7 mouse cellular contexts compared by ENCODE assay signal in genomic region chr14:79768996-79769395, GRCm38 (mm10). TPM values are rescaled to one million over a fixed set of nuclear protein-coding genes. Genes with fewer than 3 reads are reported as not detected.
A peak's percentile ranks its signal among the peaks of the same experiment; 100 is the strongest.
DNase-seq lines count a peak whose midpoint lies in the region; ATAC-seq and TF ChIP-seq lines count a peak whose summit lies in the region.

No protein-coding gene starts in this region.

- WGBS in lung, embryonic 14.5 days = 5% methylated on average over 30 of the region's 30 CpGs
- 5% methylated on average over 30 of the region's 30 CpGs for WGBS in forebrain, postnatal 0 days
- 7% methylated on average over 30 of the region's 30 CpGs for WGBS in stomach, embryonic 14.5 days

- DNase-seq in lung, embryonic 14.5 days = peak; percentile 27
- DNase-seq in lung, adult 18-20 months = no peak
- DNase-seq in forebrain, postnatal 0 days = peak; percentile 71
- DNase-seq in layer of hippocampus, postnatal 14 days (ENCODE audit: low spot score in 2 of 2) = peak; percentile 58 to 59
- no peak for DNase-seq in gastrocnemius, adult 8-10 months (ENCODE audit: low spot score in 2 of 2)

- TF ChIP-seq CTCF in lung, embryonic 14.5 days (IDR thresholded peaks at IDR 0.05; ENCODE audit: low read depth) = peak; percentile 32
- 0 out of 2 replicates have a peak, but pooled peaks have one; percentile 1 for TF ChIP-seq CTCF in cortical plate, adult 2 months (IDR thresholded peaks at IDR 0.05; ENCODE audit: extremely low read depth, insufficient read depth, low read length)
- TF ChIP-seq CTCF in forebrain, postnatal 0 days (IDR thresholded peaks at IDR 0.05; ENCODE audit: low read depth) = peak; percentile 62

- H3K9me3 ChIP-seq in lung, embryonic 14.5 days (ENCODE audit: low read depth, low read length) = no peaks in the 10 kb centered on the region
- H3K9me3 ChIP-seq in forebrain, postnatal 0 days (ENCODE audit: low read length) = no peaks in the 10 kb centered on the region
- no peaks in the 10 kb centered on the region for H3K9me3 ChIP-seq in stomach, embryonic 14.5 days (ENCODE audit: control insufficient read depth, low read depth, low read length)

- H3K4me3 ChIP-seq in lung, embryonic 14.5 days (ENCODE audit: low read depth, low read length) = peak overlapping the region; percentile 35; the same call in 1 of the 2 replicates
- H3K4me3 ChIP-seq in cortical plate, adult 2 months (ENCODE audit: insufficient read depth, low read length) = peak overlapping the region; percentile 49
- H3K4me3 ChIP-seq in forebrain, postnatal 0 days (ENCODE audit: low read depth, low read length) = peak overlapping the region; percentile 62
- peak overlapping the region; percentile 30 for H3K4me3 ChIP-seq in stomach, embryonic 14.5 days (ENCODE audit: low read depth, low read length)

- H3K9ac ChIP-seq in lung, embryonic 14.5 days = no peak overlapping the region
- H3K9ac ChIP-seq in forebrain, postnatal 0 days = peak overlapping the region; percentile 65
- H3K9ac ChIP-seq in stomach, embryonic 14.5 days (replicated peaks; ENCODE audit: low read depth, low read length) = no peak overlapping the region

- no peak for TF ChIP-seq POLR2A in cortical plate, adult 2 months (IDR thresholded peaks at IDR 0.05; ENCODE audit: extremely low read depth, insufficient read depth, low read length)

- H3K27ac ChIP-seq in lung, embryonic 14.5 days (ENCODE audit: low read depth) = no peak overlapping the region
- no peak overlapping the region for H3K27ac ChIP-seq in cortical plate, adult 2 months (ENCODE audit: insufficient read depth, low read length)
- H3K27ac ChIP-seq in forebrain, postnatal 0 days (ENCODE audit: low read depth, low read length) = peak overlapping the region; percentile 94
- H3K27ac ChIP-seq in stomach, embryonic 14.5 days (ENCODE audit: low read length) = no peak overlapping the region

- no peaks in the 10 kb centered on the region for H3K36me3 ChIP-seq in lung, embryonic 14.5 days (ENCODE audit: insufficient read depth)
- 0 out of 2 replicates have a peak, but pooled peaks cover 4% of the 10 kb centered on the region for H3K36me3 ChIP-seq in forebrain, postnatal 0 days (ENCODE audit: insufficient read depth)
- H3K36me3 ChIP-seq in stomach, embryonic 14.5 days (ENCODE audit: control insufficient read depth, insufficient read depth, low read length) = no peaks in the 10 kb centered on the region

- peaks cover 70% of the 10 kb centered on the region for H3K27me3 ChIP-seq in lung, embryonic 14.5 days (ENCODE audit: insufficient read depth, low read length)
- no peaks in the 10 kb centered on the region; the same call in 1 of the 2 replicates for H3K27me3 ChIP-seq in forebrain, postnatal 0 days (ENCODE audit: insufficient read depth, low read length)
- H3K27me3 ChIP-seq in stomach, embryonic 14.5 days (ENCODE audit: control insufficient read depth, insufficient read depth, low read length) = peaks cover 47% of the 10 kb centered on the region

- peaks cover 5% of the 10 kb centered on the region; the same call in 1 of the 2 replicates for H3K4me1 ChIP-seq in lung, embryonic 14.5 days (ENCODE audit: insufficient read depth)
- H3K4me1 ChIP-seq in cortical plate, adult 2 months (ENCODE audit: control insufficient read depth, insufficient read depth, low read length) = no peaks in the 10 kb centered on the region
- peaks cover 22% of the 10 kb centered on the region for H3K4me1 ChIP-seq in forebrain, postnatal 0 days (ENCODE audit: insufficient read depth)
- peaks cover 17% of the 10 kb centered on the region; the same call in 1 of the 2 replicates for H3K4me1 ChIP-seq in stomach, embryonic 14.5 days (ENCODE audit: control insufficient read depth, insufficient read depth, low read length)

- no peak for ATAC-seq in lung, embryonic 14.5 days (ENCODE audit: insufficient read depth)
- no peak for ATAC-seq in forebrain, postnatal 0 days
- no peak for ATAC-seq in stomach, embryonic 14.5 days (ENCODE audit: insufficient number of reproducible peaks, insufficient read depth, low FRiP score, low read depth)

- peak overlapping the region; percentile 42; the same call in 1 of the 2 replicates for H3K4me2 ChIP-seq in lung, embryonic 14.5 days
- peak overlapping the region; percentile 75 for H3K4me2 ChIP-seq in forebrain, postnatal 0 days (ENCODE audit: low read depth)
- H3K4me2 ChIP-seq in stomach, embryonic 14.5 days (replicated peaks; ENCODE audit: low read depth, low read length) = peak overlapping the region; percentile 69

RNA-seq across cellular contexts. Expression of gene Pcdh8, which starts 2.1 kb away (rescaled TPM):
- 0.08 and 0.14 TPM in 2 replicates for polyA plus RNA-seq in lung, embryonic 14.5 days (2014; fragmentation: Nextera tagmentation; extraction: Ambion mirVana)
- polyA plus RNA-seq in cortical plate, adult 2 months (2012; rRNA removed) = 25.3 and 26.5 TPM in 2 replicates
- 86.4 and 130 TPM in 2 replicates for total RNA-seq in forebrain, postnatal 0 days (2014; rRNA removed)
- polyA plus RNA-seq in forebrain, postnatal 0 days (2015; fragmentation: Nextera tagmentation; extraction: Ambion mirVana) = 41.8 and 51.5 TPM in 2 replicates
- 10 to 100 TPM; 64.4 to 77.0 TPM for total RNA-seq in layer of hippocampus, postnatal 14 days (2021)
- polyA plus RNA-seq in stomach, embryonic 14.5 days (2014; fragmentation: Nextera tagmentation; extraction: Ambion mirVana) = 0.98 and 1.5 TPM in 2 replicates
- not detected for total RNA-seq in gastrocnemius, adult 8-10 months (2022)

Comparison
In these comparisons a context has a peak if more than half of its experiments do, and no peak if none do; other contexts are left out.
1. DNase-seq: peak in lung, embryonic 14.5 days (single experiment), forebrain, postnatal 0 days (single experiment) and layer of hippocampus, postnatal 14 days (2 of 2); none in lung, adult 18-20 months (0 of 2) and gastrocnemius, adult 8-10 months (0 of 2).
2. CTCF ChIP-seq: peak in every context shown above with its lines; median percentile 62 in forebrain, postnatal 0 days; 32 in lung, embryonic 14.5 days; 1 in cortical plate, adult 2 months.
3. RNA of gene Pcdh8, which starts 2.1 kb away (polyA plus RNA-seq): 41.8 to 51.5 TPM in forebrain, postnatal 0 days and 25.3 to 26.5 TPM in cortical plate, adult 2 months; 0.98 to 1.5 TPM in stomach, embryonic 14.5 days and 0.08 to 0.14 TPM in lung, embryonic 14.5 days; every median in the first group is over 10 times any median in the second.
4. Peak in every context shown above with its lines, with median percentiles within 50 percentile points of each other: H3K4me2 ChIP-seq and H3K4me3 ChIP-seq.